Mouse (Mus musculus) liver, postnatal 0 days (tissue): ENCODE measurements at regions not wholly inside any gene's neighbourhood (a gene's known extent, or its start where the extent isn't known, plus 50 kb on each side); places are given as distances from the start of the nearest gene placed in this dataset.

Experiments used
- CTCF ChIP-seq: sonication (generic); IDR thresholded peaks from 2 replicates; pipeline ENCODE4 v1.5.1; 2016; ENCODE audit warnings: antibody characterized with exemption, low read depth
- EP300 ChIP-seq: IDR thresholded peaks from 2 replicates; pipeline ENCODE4 v1.6.1; 2016; ENCODE audit warnings: antibody characterized with exemption, low read depth, mild to moderate bottlenecking

DNA sequence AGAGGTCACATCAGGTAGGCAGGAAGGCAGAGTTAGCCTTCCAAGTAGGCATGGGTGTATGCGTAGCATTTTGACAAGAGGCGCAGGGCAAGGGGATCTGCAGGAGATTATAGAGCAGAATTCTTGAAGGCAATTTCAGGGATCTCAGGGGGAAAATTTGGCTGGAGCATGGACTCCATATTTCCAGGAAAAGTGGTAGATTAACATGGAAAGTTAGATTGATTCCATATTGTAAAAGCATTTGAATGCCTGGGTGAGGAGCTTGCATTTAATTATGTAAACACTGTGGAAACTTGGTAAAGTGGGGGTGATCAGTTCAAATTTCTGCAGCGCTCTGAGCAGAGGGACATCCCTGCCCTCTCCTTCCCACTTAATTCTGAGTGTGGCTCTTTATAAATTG lies 146.7 kb downstream of the Pax3 start:
- no peak for TF ChIP-seq EP300
- no peak for TF ChIP-seq CTCF
